Comparison of ENCODE assay signal across 9 mouse cellular contexts in genomic region chr4:114300390-114301012, GRCm38 (mm10).
DNase-seq lines count a peak whose midpoint lies in the region; ATAC-seq and TF ChIP-seq lines count a peak whose summit lies in the region.
"Had no signal": no experiment of that assay in that cellular context is flagged by ENCODE, and none has a peak within 500 bp of the region (broad histone marks: within the 10 kb centered on the region; RNA-seq: fewer than 3 reads in every experiment).

No protein-coding gene starts in this region.

- no peak overlapping the region for H3K27ac ChIP-seq in embryonic facial prominence, embryonic 11.5 days (replicated peaks; ENCODE audit: low read depth, low read length)
- H3K27ac ChIP-seq in embryonic facial prominence, embryonic 10.5 days (replicated peaks), result no peak overlapping the region
- H3K27ac ChIP-seq in lung, embryonic 14.5 days (ENCODE audit: low read depth), result no peak overlapping the region
- H3K27ac ChIP-seq in hindbrain, embryonic 11.5 days (ENCODE audit: low read depth, low read length), result no peak overlapping the region
- H3K27ac ChIP-seq: macrophage had no signal

- H3K27me3 ChIP-seq in embryonic facial prominence, embryonic 11.5 days (ENCODE audit: control insufficient read depth, insufficient read depth, low read length), result no peaks in the 10 kb centered on the region
- no peaks in the 10 kb centered on the region for H3K27me3 ChIP-seq in embryonic facial prominence, embryonic 10.5 days (replicated peaks; ENCODE audit: low read depth, poor library complexity, severe bottlenecking)
- no peaks in the 10 kb centered on the region for H3K27me3 ChIP-seq in lung, embryonic 14.5 days (ENCODE audit: insufficient read depth, low read length)
- H3K27me3 ChIP-seq in hindbrain, embryonic 11.5 days (ENCODE audit: control insufficient read depth, insufficient read depth, low read length), result no peaks in the 10 kb centered on the region

- no peaks in the 10 kb centered on the region for H3K4me1 ChIP-seq in embryonic facial prominence, embryonic 11.5 days (ENCODE audit: control insufficient read depth, insufficient read depth, low read length)
- no peaks in the 10 kb centered on the region for H3K4me1 ChIP-seq in embryonic facial prominence, embryonic 10.5 days
- H3K4me1 ChIP-seq in lung, embryonic 14.5 days (ENCODE audit: insufficient read depth), result no peaks in the 10 kb centered on the region
- H3K4me1 ChIP-seq in hindbrain, embryonic 11.5 days (replicated peaks; ENCODE audit: control insufficient read depth, insufficient read depth, low read length), result no peaks in the 10 kb centered on the region

- 47% methylated on average over 3 of the region's 3 CpGs for WGBS in embryonic facial prominence, embryonic 11.5 days
- WGBS in embryonic facial prominence, embryonic 10.5 days, result 48% methylated on average over 3 of the region's 3 CpGs
- WGBS in lung, embryonic 14.5 days, result 35% methylated on average over 3 of the region's 3 CpGs
- WGBS in hindbrain, embryonic 11.5 days, result 48% methylated on average over 3 of the region's 3 CpGs

- no peak overlapping the region for H3K4me3 ChIP-seq in embryonic facial prominence, embryonic 11.5 days (ENCODE audit: low read depth, low read length)
- H3K4me3 ChIP-seq in embryonic facial prominence, embryonic 10.5 days, result no peak overlapping the region
- no peak overlapping the region for H3K4me3 ChIP-seq in lung, embryonic 14.5 days (ENCODE audit: low read depth, low read length)
- H3K4me3 ChIP-seq in hindbrain, embryonic 11.5 days (ENCODE audit: low read depth, low read length), result no peak overlapping the region

- no peak for ATAC-seq in embryonic facial prominence, embryonic 11.5 days (replicated peaks; ENCODE audit: insufficient number of reproducible peaks, low FRiP score, low TSS enrichment, low read depth)
- peak; percentile 47; the same call in 1 of the 2 replicates for ATAC-seq in lung, embryonic 14.5 days (ENCODE audit: insufficient read depth)
- peak; percentile 30; the same call in 1 of the 2 replicates for ATAC-seq in hindbrain, embryonic 11.5 days (ENCODE audit: low FRiP score)
- ATAC-seq in megakaryocyte-erythroid progenitor cell, adult 5-6 weeks (replicated peaks; ENCODE audit: low FRiP score, low TSS enrichment, poor library complexity, severe bottlenecking), result peak; percentile 55; the same call in 1 of the 2 replicates
- ATAC-seq in erythroid progenitor cell, adult 5-6 weeks (replicated peaks; ENCODE audit: low FRiP score, poor library complexity, severe bottlenecking), result no peak

- no peaks in the 10 kb centered on the region for H3K9me3 ChIP-seq in embryonic facial prominence, embryonic 11.5 days (replicated peaks; ENCODE audit: control insufficient read depth, low read length)
- no peaks in the 10 kb centered on the region for H3K9me3 ChIP-seq in embryonic facial prominence, embryonic 10.5 days
- H3K9me3 ChIP-seq in lung, embryonic 14.5 days (ENCODE audit: low read depth, low read length), result no peaks in the 10 kb centered on the region
- H3K9me3 ChIP-seq in hindbrain, embryonic 11.5 days (ENCODE audit: control insufficient read depth, low read length), result no peaks in the 10 kb centered on the region

- H3K4me2 ChIP-seq in embryonic facial prominence, embryonic 11.5 days (ENCODE audit: low read depth, low read length), result no peak overlapping the region
- no peak overlapping the region for H3K4me2 ChIP-seq in lung, embryonic 14.5 days
- no peak overlapping the region for H3K4me2 ChIP-seq in hindbrain, embryonic 11.5 days (replicated peaks; ENCODE audit: low read depth, low read length)

- peak; percentile 71 for DNase-seq in embryonic facial prominence, embryonic 11.5 days (ENCODE audit: low spot score)
- no peak for DNase-seq in embryonic facial prominence, embryonic 10.5 days (ENCODE audit: low spot score)
- DNase-seq in lung, embryonic 14.5 days, result peak; percentile 83
- no peak for DNase-seq in lung, adult 18-20 months
- DNase-seq in hindbrain, embryonic 11.5 days (ENCODE audit: low spot score), result peak; percentile 55
- DNase-seq in ovary, postnatal 10 days (ENCODE audit: low spot score), result no peak

- H3K36me3 ChIP-seq in embryonic facial prominence, embryonic 11.5 days (replicated peaks; ENCODE audit: control insufficient read depth, insufficient read depth, low read depth, low read length), result no peaks in the 10 kb centered on the region
- H3K36me3 ChIP-seq in embryonic facial prominence, embryonic 10.5 days (replicated peaks), result no peaks in the 10 kb centered on the region
- H3K36me3 ChIP-seq in lung, embryonic 14.5 days (ENCODE audit: insufficient read depth), result no peaks in the 10 kb centered on the region
- H3K36me3 ChIP-seq in hindbrain, embryonic 11.5 days (ENCODE audit: control insufficient read depth, insufficient read depth, low read length), result no peaks in the 10 kb centered on the region

- TF ChIP-seq CTCF in lung, embryonic 14.5 days (IDR thresholded peaks at IDR 0.05; ENCODE audit: low read depth), result peak; percentile 74

- no peak overlapping the region for H3K9ac ChIP-seq in embryonic facial prominence, embryonic 11.5 days (replicated peaks; ENCODE audit: low read length)
- no peak overlapping the region for H3K9ac ChIP-seq in lung, embryonic 14.5 days
- no peak overlapping the region for H3K9ac ChIP-seq in hindbrain, embryonic 11.5 days (ENCODE audit: low read depth, low read length)

Comparison
In these comparisons a context has a peak if more than half of its experiments do, and no peak if none do; other contexts are left out.
1. DNase-seq: peak in embryonic facial prominence, embryonic 11.5 days (single experiment), lung, embryonic 14.5 days (single experiment) and hindbrain, embryonic 11.5 days (single experiment); none in embryonic facial prominence, embryonic 10.5 days (single experiment), lung, adult 18-20 months (0 of 2) and ovary, postnatal 10 days (single experiment).
2. ATAC-seq: peak in lung, embryonic 14.5 days (single experiment), hindbrain, embryonic 11.5 days (single experiment) and megakaryocyte-erythroid progenitor cell, adult 5-6 weeks (single experiment); none in embryonic facial prominence, embryonic 11.5 days (single experiment) and erythroid progenitor cell, adult 5-6 weeks (single experiment).